Mouse (Mus musculus): ENCODE measurements at regions not wholly inside any gene's neighbourhood (a gene's known extent, or its start where the extent isn't known, plus 50 kb on each side); places are given as distances from the start of the nearest gene placed in this dataset.

- no peak for DNase-seq (ENCODE audit: low spot score in 2 of 2)
These were observed 116.3 kb upstream of the Arhgap28 start for GRCm38 (mm10) chr17:68120230-68120629.

- no peak for DNase-seq (ENCODE audit: low spot score in 2 of 2)
These were observed 116.8 kb upstream of the Arhgap28 start for GRCm38 (mm10) chr17:68120744-68121143.

GRCm38 (mm10) chr17:68134373-68134772 is 130.5 kb upstream of the Arhgap28 start:
- DNase-seq (ENCODE audit: low spot score in 2 of 2), result no peak

GRCm38 (mm10) chr17:68135436-68135835 is 131.5 kb upstream of the Arhgap28 start:
- no peak for DNase-seq (ENCODE audit: low spot score in 2 of 2)

- no peak for DNase-seq (ENCODE audit: low spot score in 2 of 2)
These were observed 130.3 kb upstream of the L3mbtl4 start for GRCm38 (mm10) chr17:68143307-68143706.

GRCm38 (mm10) chr17:68149237-68149792 is 124.3 kb upstream of the L3mbtl4 start:
- no peak for DNase-seq (ENCODE audit: low spot score in 2 of 2)

GRCm38 (mm10) chr17:68152438-68153120 is 121.0 kb upstream of the L3mbtl4 start:
- peak in 1 of 2 experiments; percentile 24 for DNase-seq (ENCODE audit: low spot score in 2 of 2)

- no peak for DNase-seq (ENCODE audit: low spot score in 2 of 2)
These were observed 118.7 kb upstream of the L3mbtl4 start for GRCm38 (mm10) chr17:68154879-68155278.

GRCm38 (mm10) chr17:68158172-68158651 is 115.4 kb upstream of the L3mbtl4 start:
- DNase-seq (ENCODE audit: low spot score in 2 of 2), result no peak

- DNase-seq (ENCODE audit: low spot score in 2 of 2), result no peak
These were observed 112.5 kb upstream of the L3mbtl4 start for GRCm38 (mm10) chr17:68161107-68161506.

- DNase-seq (ENCODE audit: low spot score in 2 of 2), result no peak
These were observed 110.1 kb upstream of the L3mbtl4 start for GRCm38 (mm10) chr17:68163545-68163944.

- no peak for DNase-seq (ENCODE audit: low spot score in 2 of 2)
These were observed 108.9 kb upstream of the L3mbtl4 start for GRCm38 (mm10) chr17:68164666-68165065.

GRCm38 (mm10) chr17:68165171-68165825 is 108.3 kb upstream of the L3mbtl4 start:
- DNase-seq (ENCODE audit: low spot score in 2 of 2), result peak in 1 of 2 experiments; percentile 25

GRCm38 (mm10) chr17:68166397-68166796 is 107.2 kb upstream of the L3mbtl4 start:
- DNase-seq (ENCODE audit: low spot score in 2 of 2), result no peak

GRCm38 (mm10) chr17:68172838-68173237 is 100.8 kb upstream of the L3mbtl4 start:
- DNase-seq (ENCODE audit: low spot score in 2 of 2), result no peak

- peak; percentile 52 for DNase-seq (ENCODE audit: low spot score in 2 of 2)
These were observed 96.9 kb upstream of the L3mbtl4 start for GRCm38 (mm10) chr17:68176611-68177165.

- DNase-seq (ENCODE audit: low spot score in 2 of 2), result peak; percentile 54 to 60
These were observed 95.8 kb upstream of the L3mbtl4 start for GRCm38 (mm10) chr17:68177835-68178234.

GRCm38 (mm10) chr17:68185385-68185784 is 88.2 kb upstream of the L3mbtl4 start:
- DNase-seq (ENCODE audit: low spot score in 2 of 2), result no peak

- no peak for DNase-seq (ENCODE audit: low spot score in 2 of 2)
These were observed 83.7 kb upstream of the L3mbtl4 start for GRCm38 (mm10) chr17:68189888-68190287.

GRCm38 (mm10) chr17:68205545-68205944 is 68.1 kb upstream of the L3mbtl4 start:
- no peak for DNase-seq (ENCODE audit: low spot score in 2 of 2)

GRCm38 (mm10) chr17:68208837-68209236 is 64.8 kb upstream of the L3mbtl4 start:
- DNase-seq (ENCODE audit: low spot score in 2 of 2), result no peak

Measured in adrenal gland, adult 18-20 months (tissue).